Comparison of ENCODE assay signal across 8 mouse cellular contexts in the genomic region with DNA sequence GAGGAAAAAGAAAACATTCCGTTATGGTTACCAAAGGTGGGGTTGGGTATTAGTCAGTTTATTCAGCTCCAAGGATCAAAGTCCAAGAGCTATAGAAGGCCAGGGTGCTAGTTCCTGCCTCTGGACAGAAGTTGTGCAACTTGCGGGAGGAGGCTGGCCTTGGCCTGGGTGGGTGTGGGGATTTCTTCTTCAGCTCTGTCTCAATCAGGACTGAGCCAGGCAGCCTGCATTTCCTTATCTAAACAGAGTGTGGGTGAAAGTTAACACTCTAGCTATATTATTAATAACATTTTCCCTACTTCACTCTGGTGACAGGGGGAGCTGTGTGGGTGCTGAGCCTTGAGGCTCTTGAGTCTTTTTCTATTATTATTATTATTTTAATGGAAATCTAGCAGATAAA. TPM values are rescaled to one million over a fixed set of nuclear protein-coding genes. Genes with fewer than 3 reads are reported as not detected.
A peak's percentile ranks its signal among the peaks of the same experiment; 100 is the strongest.
DNase-seq lines count a peak whose midpoint lies in the region; ATAC-seq and TF ChIP-seq lines count a peak whose summit lies in the region.

No protein-coding gene starts in this region.

- H3K27ac ChIP-seq in lung, embryonic 14.5 days (ENCODE audit: low read depth): no peak overlapping the region
- H3K27ac ChIP-seq in hindbrain, embryonic 12.5 days: no peak overlapping the region

- 17% methylated on average over 2 of the region's 2 CpGs for WGBS in lung, embryonic 14.5 days
- WGBS in hindbrain, embryonic 12.5 days: 78% methylated on average over 2 of the region's 2 CpGs

- H3K4me3 ChIP-seq in lung, embryonic 14.5 days (ENCODE audit: low read depth, low read length): no peak overlapping the region
- H3K4me3 ChIP-seq in hindbrain, embryonic 12.5 days: no peak overlapping the region

- peak; percentile 60 for DNase-seq in urinary bladder, postnatal 14 days (ENCODE audit: low spot score)
- no peak for DNase-seq in urinary bladder, postnatal 10 days (ENCODE audit: low spot score)
- peak; percentile 77 for DNase-seq in lung, embryonic 14.5 days
- DNase-seq in right cerebral cortex, adult 2 months (ENCODE audit: low spot score in 2 of 2): no peak
- DNase-seq in cerebellum, postnatal 4 days (ENCODE audit: low spot score in 2 of 2): no peak

- no peak for TF ChIP-seq CTCF in lung, embryonic 14.5 days (IDR thresholded peaks at IDR 0.05; ENCODE audit: low read depth)

- H3K4me1 ChIP-seq in lung, embryonic 14.5 days (ENCODE audit: insufficient read depth): no peaks in the 10 kb centered on the region
- no peaks in the 10 kb centered on the region for H3K4me1 ChIP-seq in hindbrain, embryonic 12.5 days

- ATAC-seq in granulocyte monocyte progenitor cell, adult 5-6 weeks (replicated peaks; ENCODE audit: poor library complexity, severe bottlenecking): peak; percentile 88
- ATAC-seq in lung, embryonic 14.5 days (ENCODE audit: insufficient read depth): peak; percentile 94
- no peak for ATAC-seq in inflammation-experienced regulatory T-cells, adult 6 months
- ATAC-seq in hindbrain, embryonic 12.5 days (ENCODE audit: low FRiP score): no peak

- H3K36me3 ChIP-seq in lung, embryonic 14.5 days (ENCODE audit: insufficient read depth): no peaks in the 10 kb centered on the region
- H3K36me3 ChIP-seq in hindbrain, embryonic 12.5 days: no peaks in the 10 kb centered on the region

- H3K4me2 ChIP-seq in lung, embryonic 14.5 days: no peak overlapping the region
- H3K4me2 ChIP-seq in hindbrain, embryonic 12.5 days (replicated peaks): no peak overlapping the region

- H3K27me3 ChIP-seq in lung, embryonic 14.5 days (ENCODE audit: insufficient read depth, low read length): no peaks in the 10 kb centered on the region
- no peaks in the 10 kb centered on the region for H3K27me3 ChIP-seq in hindbrain, embryonic 12.5 days

- no peaks in the 10 kb centered on the region for H3K9me3 ChIP-seq in lung, embryonic 14.5 days (ENCODE audit: low read depth, low read length)
- no peaks in the 10 kb centered on the region for H3K9me3 ChIP-seq in hindbrain, embryonic 12.5 days (replicated peaks)

- no peak overlapping the region for H3K9ac ChIP-seq in lung, embryonic 14.5 days
- no peak overlapping the region for H3K9ac ChIP-seq in hindbrain, embryonic 12.5 days

RNA-seq across cellular contexts. Expression of gene Prdx1, which starts 12.6 kb away (rescaled TPM):
- total RNA-seq in granulocyte monocyte progenitor cell, adult 5-6 weeks (2014; fragmentation: Nextera tagmentation): 255 and 303 TPM in 2 replicates
- 264 and 283 TPM in 2 replicates for total RNA-seq in granulocyte monocyte progenitor cell, adult 5-6 weeks (2017)
- 1,429 and 1,485 TPM in 2 replicates for polyA plus RNA-seq in lung, embryonic 14.5 days (2014; fragmentation: Nextera tagmentation; extraction: Ambion mirVana)
- 1,000 to 10,000 TPM in 1 of 3 experiments, 100 to 1,000 TPM in 2; 680 to 1,098 (median 710) TPM for polyA plus RNA-seq in inflammation-experienced regulatory T-cells, adult 6 months (2017; shearing (Covaris generic))
- 731 and 767 TPM in 2 replicates for polyA plus RNA-seq in hindbrain, embryonic 12.5 days (2016; fragmentation: Nextera tagmentation; extraction: Ambion mirVana)

RNA-seq across cellular contexts. Expression of gene Akr1a1, which starts 21.3 kb away (rescaled TPM):
- 398 and 454 TPM in 2 replicates for total RNA-seq in granulocyte monocyte progenitor cell, adult 5-6 weeks (2014; fragmentation: Nextera tagmentation)
- 580 and 694 TPM in 2 replicates for total RNA-seq in granulocyte monocyte progenitor cell, adult 5-6 weeks (2017)
- 759 and 786 TPM in 2 replicates for polyA plus RNA-seq in lung, embryonic 14.5 days (2014; fragmentation: Nextera tagmentation; extraction: Ambion mirVana)
- 100 to 1,000 TPM; 297 to 370 (median 348) TPM for polyA plus RNA-seq in inflammation-experienced regulatory T-cells, adult 6 months (2017; shearing (Covaris generic))
- 566 and 569 TPM in 2 replicates for polyA plus RNA-seq in hindbrain, embryonic 12.5 days (2016; fragmentation: Nextera tagmentation; extraction: Ambion mirVana)

RNA-seq across cellular contexts. Expression of gene Mmachc, which starts 35.4 kb away (rescaled TPM):
- 31.0 and 32.4 TPM in 2 replicates for total RNA-seq in granulocyte monocyte progenitor cell, adult 5-6 weeks (2014; fragmentation: Nextera tagmentation)
- 19.2 and 27.0 TPM in 2 replicates for total RNA-seq in granulocyte monocyte progenitor cell, adult 5-6 weeks (2017)
- 18.0 and 20.7 TPM in 2 replicates for polyA plus RNA-seq in lung, embryonic 14.5 days (2014; fragmentation: Nextera tagmentation; extraction: Ambion mirVana)
- polyA plus RNA-seq in inflammation-experienced regulatory T-cells, adult 6 months (2017; shearing (Covaris generic)): 1 to 10 TPM; 4.5 to 8.3 (median 5.2) TPM
- polyA plus RNA-seq in hindbrain, embryonic 12.5 days (2016; fragmentation: Nextera tagmentation; extraction: Ambion mirVana): 26.0 and 26.2 TPM in 2 replicates

RNA-seq across cellular contexts. Expression of gene Ccdc163, which starts 35.5 kb away (rescaled TPM):
- 47.8 and 66.8 TPM in 2 replicates for total RNA-seq in granulocyte monocyte progenitor cell, adult 5-6 weeks (2014; fragmentation: Nextera tagmentation)
- 13.6 and 18.8 TPM in 2 replicates for total RNA-seq in granulocyte monocyte progenitor cell, adult 5-6 weeks (2017)
- polyA plus RNA-seq in lung, embryonic 14.5 days (2014; fragmentation: Nextera tagmentation; extraction: Ambion mirVana): 30.0 and 35.1 TPM in 2 replicates
- 10 to 100 TPM; 29.3 to 64.8 (median 54.4) TPM for polyA plus RNA-seq in inflammation-experienced regulatory T-cells, adult 6 months (2017; shearing (Covaris generic))
- 22.4 and 23.6 TPM in 2 replicates for polyA plus RNA-seq in hindbrain, embryonic 12.5 days (2016; fragmentation: Nextera tagmentation; extraction: Ambion mirVana)

RNA-seq across cellular contexts. Expression of gene Nasp, which starts 45.0 kb away (rescaled TPM):
- 190 and 192 TPM in 2 replicates for total RNA-seq in granulocyte monocyte progenitor cell, adult 5-6 weeks (2014; fragmentation: Nextera tagmentation)
- total RNA-seq in granulocyte monocyte progenitor cell, adult 5-6 weeks (2017): 397 and 446 TPM in 2 replicates
- 164 and 168 TPM in 2 replicates for polyA plus RNA-seq in lung, embryonic 14.5 days (2014; fragmentation: Nextera tagmentation; extraction: Ambion mirVana)
- 10 to 100 TPM; 40.6 to 99.0 (median 47.2) TPM for polyA plus RNA-seq in inflammation-experienced regulatory T-cells, adult 6 months (2017; shearing (Covaris generic))
- 183 and 186 TPM in 2 replicates for polyA plus RNA-seq in hindbrain, embryonic 12.5 days (2016; fragmentation: Nextera tagmentation; extraction: Ambion mirVana)

Comparison
In these comparisons a context has a peak if more than half of its experiments do, and no peak if none do; other contexts are left out.
1. DNase-seq: peak in urinary bladder, postnatal 14 days (single experiment) and lung, embryonic 14.5 days (single experiment); none in urinary bladder, postnatal 10 days (single experiment), right cerebral cortex, adult 2 months (0 of 2) and cerebellum, postnatal 4 days (0 of 2).
2. ATAC-seq: peak in granulocyte monocyte progenitor cell, adult 5-6 weeks (single experiment) and lung, embryonic 14.5 days (single experiment); none in inflammation-experienced regulatory T-cells, adult 6 months (single experiment) and hindbrain, embryonic 12.5 days (single experiment).